Mouse (Mus musculus): ENCODE measurements around the gene Wfdc3.

DNA sequence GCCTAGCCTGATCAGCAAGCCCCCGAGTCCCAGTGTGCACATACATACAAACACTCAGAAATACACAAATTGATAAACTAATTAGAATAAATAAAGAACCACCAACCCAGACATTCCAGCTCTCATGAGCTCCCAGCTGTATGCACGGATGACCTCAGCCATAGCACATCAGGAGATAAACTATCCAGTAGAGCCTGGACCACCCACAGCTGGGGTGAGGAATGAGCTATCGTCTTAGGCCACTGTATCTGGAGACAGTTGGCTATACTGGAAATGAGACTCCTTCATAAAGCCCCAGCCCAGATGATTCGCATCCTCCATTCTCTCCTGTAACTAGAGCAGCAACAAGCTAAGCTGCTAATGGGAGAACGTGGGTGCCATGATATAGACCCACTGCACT is 10.9 kb downstream of the Wfdc3 start:
- TF ChIP-seq CTCF (IDR thresholded peaks at IDR 0.05; ENCODE audit: extremely low read depth, insufficient read depth, low read length) (no peak), POLR2A (IDR thresholded peaks at IDR 0.05; ENCODE audit: extremely low read depth, insufficient read depth, low read length) (no peak)

Measured in cortical plate, adult 2 months (tissue).